Mouse (Mus musculus) limb, embryonic 15.5 days (tissue): ENCODE results near the gene Klk1b16. TPM values are rescaled to one million over a fixed set of nuclear protein-coding genes. Genes with fewer than 3 reads are reported as not detected.
"Not testable (repeated sequence)": the region's sequence is repeated elsewhere in the genome, so short reads cannot be mapped to it uniquely, and the experiment has no call there.

Experiments used
- ATAC-seq: fragments of 200-750 bp; cut with Nextera tagmentation; 2 replicates; pipeline ENCODE4 v1.8.0; 2017; ENCODE audit warnings: low read depth, moderate TSS enrichment; ENCODE audit not compliant: insufficient number of reproducible peaks, low FRiP score, low TSS enrichment
- H3K27ac ChIP-seq: fragments of 300-500 bp; sonication (generic); 2 replicates; pipeline ENCODE4 v1.5.1; 2015; ENCODE audit warnings: moderate library complexity, mild to moderate bottlenecking, inconsistent platforms
- H3K27me3 ChIP-seq: fragments of 300-500 bp; sonication (generic); 2 replicates; pipeline ENCODE4 v1.6.1; 2015; ENCODE audit warnings: inconsistent platforms
- H3K36me3 ChIP-seq: fragments of 300-500 bp; sonication (generic); 2 replicates; pipeline ENCODE4 v1.6.1; 2015; ENCODE audit warnings: inconsistent platforms
- H3K4me1 ChIP-seq: fragments of 300-500 bp; sonication (generic); 2 replicates; pipeline ENCODE4 v1.6.1; 2015; ENCODE audit warnings: inconsistent platforms
- H3K4me2 ChIP-seq: fragments of 300-500 bp; sonication (generic); 2 replicates; pipeline ENCODE4 v1.6.1; 2015; ENCODE audit warnings: mild to moderate bottlenecking, inconsistent platforms
- H3K4me3 ChIP-seq: fragments of 300-500 bp; sonication (generic); 2 replicates; pipeline ENCODE4 v1.5.1; 2015; ENCODE audit warnings: mild to moderate bottlenecking, inconsistent platforms
- H3K9ac ChIP-seq: fragments of 300-500 bp; sonication (generic); 2 replicates; pipeline ENCODE4 v1.6.1; 2015; ENCODE audit warnings: inconsistent platforms
- H3K9me3 ChIP-seq: fragments of 300-500 bp; sonication (generic); 2 replicates; pipeline ENCODE4 v1.6.1; 2016; ENCODE audit warnings: inconsistent platforms
- WGBS: fragments of 180-500 bp; shearing (Covaris S2); methylation state at CpG from one replicate; pipeline ENCODE4 v1.1.7; 2015; 5-methylcytosine and 5-hydroxymethylcytosine counted together
- polyA plus RNA-seq: library from polyadenylated mRNA; unstranded; fragments of >200 nt; fragmentation: Nextera tagmentation; extraction: Ambion mirVana; gene quantifications from 2 replicates; pipeline ENCODE4 v1.2.1, GENCODE M21; 2015

Klk1b16 gene
- not detected in 2 replicates for polyA plus RNA-seq

GRCm38 (mm10) chr7:44136467-44136866 is at the start of gene Klk1b16:
Gene Klk1b16 (plus strand): TSS chr7:44136767.
- WGBS, result 88% methylated on average over 3 of the region's 3 CpGs
- Histone ChIP-seq H3K4me2 (no peak within 1 kb of the TSS), H3K4me3 (no peak within 1 kb of the TSS), H3K27ac (no peak within 1 kb of the TSS), H3K36me3 (no peaks in the 10 kb centered on the region), H3K4me1 (no peaks in the 10 kb centered on the region), H3K9ac (no peak within 1 kb of the TSS), H3K27me3 (no peaks in the 10 kb centered on the region), H3K9me3 (no peaks in the 10 kb centered on the region)
- ATAC-seq, result no peak

- no peak for ATAC-seq
- WGBS, result 93% methylated on average over 1 of the region's 1 CpGs
- no peak overlapping the region for H3K9ac ChIP-seq
- H3K27ac ChIP-seq, result no peak overlapping the region
- H3K9me3 ChIP-seq, result no peaks in the 10 kb centered on the region
- no peaks in the 10 kb centered on the region for H3K36me3 ChIP-seq
- H3K4me3 ChIP-seq, result no peak overlapping the region
- no peaks in the 10 kb centered on the region for H3K4me1 ChIP-seq
- H3K4me2 ChIP-seq, result no peak overlapping the region
- H3K27me3 ChIP-seq, result no peaks in the 10 kb centered on the region
Measured at GRCm38 (mm10) chr7:44096111-44096510, 40.5 kb upstream of the Klk1b16 start.

GRCm38 (mm10) chr7:44102028-44102427 is 34.5 kb upstream of the Klk1b16 start, which contains the start of gene Klk1b21:
Gene Klk1b21 (plus strand): TSS chr7:44102328.
- H3K4me1 ChIP-seq, H3K9ac ChIP-seq, H3K4me3 ChIP-seq, H3K9me3 ChIP-seq, H3K36me3 ChIP-seq, ATAC-seq, H3K27me3 ChIP-seq, H3K4me2 ChIP-seq, H3K27ac ChIP-seq: not testable (repeated sequence)
- 65% methylated on average over 3 of the region's 3 CpGs for WGBS

GRCm38 (mm10) chr7:44112373-44112772 is 24.2 kb upstream of the Klk1b16 start, which contains the start of gene Klk1b22:
Gene Klk1b22 (plus strand): TSS chr7:44112673.
- ATAC-seq, result no peak
- no peak within 1 kb of the TSS for H3K4me3 ChIP-seq
- no peak within 1 kb of the TSS for H3K4me2 ChIP-seq
- no peak within 1 kb of the TSS for H3K9ac ChIP-seq
- no peak within 1 kb of the TSS for H3K27ac ChIP-seq
- H3K9me3 ChIP-seq, result no peaks in the 10 kb centered on the region
- no peaks in the 10 kb centered on the region for H3K27me3 ChIP-seq
- H3K4me1 ChIP-seq, result no peaks in the 10 kb centered on the region
- H3K36me3 ChIP-seq, result no peaks in the 10 kb centered on the region
- 52% methylated on average over 4 of the region's 4 CpGs for WGBS

- Histone ChIP-seq H3K9me3 (no peaks in the 10 kb centered on the region), H3K9ac (no peak overlapping the region), H3K27me3 (no peaks in the 10 kb centered on the region), H3K36me3 (no peaks in the 10 kb centered on the region), H3K4me3 (no peak overlapping the region), H3K4me1 (no peaks in the 10 kb centered on the region), H3K27ac (no peak overlapping the region), H3K4me2 (no peak overlapping the region)
- ATAC-seq, result no peak
- 86% methylated on average over 6 of the region's 6 CpGs for WGBS
Measured at GRCm38 (mm10) chr7:44123445-44123844, 13.1 kb upstream of the Klk1b16 start.

- Histone ChIP-seq H3K4me1 (no peaks in the 10 kb centered on the region), H3K9me3 (no peaks in the 10 kb centered on the region), H3K4me3 (no peak overlapping the region), H3K4me2 (no peak overlapping the region), H3K27me3 (no peaks in the 10 kb centered on the region), H3K9ac (no peak overlapping the region), H3K27ac (no peak overlapping the region), H3K36me3 (no peaks in the 10 kb centered on the region)
- 59% methylated on average over 9 of the region's 9 CpGs for WGBS
- ATAC-seq, result no peak
Measured at GRCm38 (mm10) chr7:44179299-44180045, 42.9 kb downstream of the Klk1b16 start.

- not testable (repeated sequence) for H3K27me3 ChIP-seq, ATAC-seq, H3K4me3 ChIP-seq, H3K4me2 ChIP-seq, H3K9me3 ChIP-seq, H3K27ac ChIP-seq, H3K4me1 ChIP-seq, H3K36me3 ChIP-seq, H3K9ac ChIP-seq
- 47% methylated on average over 8 of the region's 8 CpGs for WGBS
Measured at GRCm38 (mm10) chr7:44186516-44186915, 49.9 kb downstream of the Klk1b16 start.

GRCm38 (mm10) chr7:44187936-44188335 is 51.4 kb downstream of the Klk1b16 start, which contains the start of gene Klk1b24:
Gene Klk1b24 (plus strand): TSS chr7:44188236.
- H3K27me3 ChIP-seq, H3K36me3 ChIP-seq, H3K9me3 ChIP-seq, H3K4me2 ChIP-seq, H3K9ac ChIP-seq, H3K4me3 ChIP-seq, H3K4me1 ChIP-seq, H3K27ac ChIP-seq, ATAC-seq: not testable (repeated sequence)

Other genes with a start within 250 kb of the Klk1b16 start
- not detected in 2 replicates for gene Klk15, start 203.0 kb upstream of the Klk1b16 start, polyA plus RNA-seq
- not detected in 2 replicates for gene Klk1b8, start 186.1 kb upstream of the Klk1b16 start, polyA plus RNA-seq
- not detected in 2 replicates for gene Klk1b1, start 170.0 kb upstream of the Klk1b16 start, polyA plus RNA-seq
- not detected in 2 replicates for gene Klk1b9, start 160.7 kb upstream of the Klk1b16 start, polyA plus RNA-seq
- not detected in 2 replicates for gene Klk1b11, start 140.9 kb upstream of the Klk1b16 start, polyA plus RNA-seq
- 0.31 and 3.5 TPM in 2 replicates for gene Klk1b26, start 124.6 kb upstream of the Klk1b16 start, polyA plus RNA-seq
- gene Klk1b27, start 84.5 kb upstream of the Klk1b16 start, polyA plus RNA-seq, result not detected in 2 replicates
- gene Klk1b21, start 34.4 kb upstream of the Klk1b16 start, polyA plus RNA-seq, result not detected in 2 replicates
- not detected in 2 replicates for gene Klk1b22, start 24.1 kb upstream of the Klk1b16 start, polyA plus RNA-seq
- gene Klk1b24, start 51.5 kb downstream of the Klk1b16 start, polyA plus RNA-seq, result not detected in 2 replicates
- not detected in 2 replicates for gene Klk1b3, start 61.4 kb downstream of the Klk1b16 start, polyA plus RNA-seq
- not detected in 2 replicates for gene Klk1b4, start 70.7 kb downstream of the Klk1b16 start, polyA plus RNA-seq
- gene Klk1b5, start 79.2 kb downstream of the Klk1b16 start, polyA plus RNA-seq, result not detected in 2 replicates
- 0.20 TPM in 1 of 2 replicates, not detected in the other for gene Klk1, start 88.6 kb downstream of the Klk1b16 start, polyA plus RNA-seq
- not detected in 2 replicates for gene Gm36864, start 99.4 kb downstream of the Klk1b16 start, polyA plus RNA-seq
- 0.51 and 1.0 TPM in 2 replicates for gene 1700028J19Rik, start 109.9 kb downstream of the Klk1b16 start, polyA plus RNA-seq
- gene 2410002F23Rik, start 110.0 kb downstream of the Klk1b16 start, polyA plus RNA-seq, result 163 and 183 TPM in 2 replicates
- 0.33 and 0.83 TPM in 2 replicates for gene Acp4, start 120.6 kb downstream of the Klk1b16 start, polyA plus RNA-seq
- not detected in 2 replicates for gene Gm15517, start 124.7 kb downstream of the Klk1b16 start, polyA plus RNA-seq
- 24.0 and 31.1 TPM in 2 replicates for gene Clec11a, start 170.1 kb downstream of the Klk1b16 start, polyA plus RNA-seq
- 2.4 and 3.2 TPM in 2 replicates for gene Shank1, start 173.5 kb downstream of the Klk1b16 start, polyA plus RNA-seq
- 2.2 and 3.2 TPM in 2 replicates for gene Syt3, start 247.3 kb downstream of the Klk1b16 start, polyA plus RNA-seq
- gene 1700008O03Rik, start 249.1 kb downstream of the Klk1b16 start, polyA plus RNA-seq, result 0.43 and 0.58 TPM in 2 replicates